Mouse (Mus musculus) thymus, postnatal 4 days (tissue): ENCODE data around the gene Mapkap1.
"Not testable (repeated sequence)": the region's sequence is repeated elsewhere in the genome, so short reads cannot be mapped to it uniquely, and the experiment has no call there.

Experiments
- DNase-seq: peaks from one replicate; pipeline ENCODE4 v3.0.0; 2021

The Mapkap1 gene

GRCm38 (mm10) chr2:34432887-34433286, 26.3 kb downstream of the Mapkap1 start:
- not testable (repeated sequence) for DNase-seq

- DNase-seq: no peak
Observed at GRCm38 (mm10) chr2:34436321-34436720, 29.8 kb downstream of the Mapkap1 start.

- no peak for DNase-seq
Observed at GRCm38 (mm10) chr2:34448756-34449155, 42.2 kb downstream of the Mapkap1 start.

- no peak for DNase-seq
Observed at GRCm38 (mm10) chr2:34462490-34462889, 55.9 kb downstream of the Mapkap1 start.

GRCm38 (mm10) chr2:34468559-34469141, 62.1 kb downstream of the Mapkap1 start:
- DNase-seq: no peak

- DNase-seq: no peak
Observed at GRCm38 (mm10) chr2:34469324-34469723, 62.8 kb downstream of the Mapkap1 start.

GRCm38 (mm10) chr2:34473775-34474174, 67.2 kb downstream of the Mapkap1 start:
- no peak for DNase-seq

- no peak for DNase-seq
Observed at GRCm38 (mm10) chr2:34481401-34481800, 74.8 kb downstream of the Mapkap1 start.

GRCm38 (mm10) chr2:34482102-34482501, 75.5 kb downstream of the Mapkap1 start:
- DNase-seq: no peak

- DNase-seq: no peak
Observed at GRCm38 (mm10) chr2:34482531-34482930, 76.0 kb downstream of the Mapkap1 start.

GRCm38 (mm10) chr2:34487281-34487680, 80.7 kb downstream of the Mapkap1 start:
- DNase-seq: no peak

- DNase-seq: no peak
Observed at GRCm38 (mm10) chr2:34503975-34504730, 97.6 kb downstream of the Mapkap1 start.

GRCm38 (mm10) chr2:34506162-34506561, 99.6 kb downstream of the Mapkap1 start:
- not testable (repeated sequence) for DNase-seq

- DNase-seq: no peak
Observed at GRCm38 (mm10) chr2:34509856-34510255, 103.3 kb downstream of the Mapkap1 start.

GRCm38 (mm10) chr2:34515263-34515662, 108.7 kb downstream of the Mapkap1 start:
- no peak for DNase-seq

GRCm38 (mm10) chr2:34518083-34518482, 111.5 kb downstream of the Mapkap1 start:
- DNase-seq: no peak

GRCm38 (mm10) chr2:34518526-34518925, 112.0 kb downstream of the Mapkap1 start:
- no peak for DNase-seq

GRCm38 (mm10) chr2:34519525-34519924, 113.0 kb downstream of the Mapkap1 start:
- peak; percentile 70 for DNase-seq

GRCm38 (mm10) chr2:34521384-34521783, 114.8 kb downstream of the Mapkap1 start:
- no peak for DNase-seq

GRCm38 (mm10) chr2:34526527-34527371, 120.2 kb downstream of the Mapkap1 start:
- DNase-seq: no peak

GRCm38 (mm10) chr2:34528491-34528890, 121.9 kb downstream of the Mapkap1 start:
- DNase-seq: no peak

GRCm38 (mm10) chr2:34530042-34530441, 123.5 kb downstream of the Mapkap1 start:
- peak; percentile 63 for DNase-seq

GRCm38 (mm10) chr2:34531801-34532298, 125.3 kb downstream of the Mapkap1 start:
- no peak for DNase-seq
